Mouse (Mus musculus): ENCODE results near the gene Wnk3. TPM values are rescaled to one million over a fixed set of nuclear protein-coding genes. Genes with fewer than 3 reads are reported as not detected.

The Wnk3 gene
- not detected in 2 replicates for polyA plus RNA-seq (2012; ENCODE audit: low replicate concordance)

DNA sequence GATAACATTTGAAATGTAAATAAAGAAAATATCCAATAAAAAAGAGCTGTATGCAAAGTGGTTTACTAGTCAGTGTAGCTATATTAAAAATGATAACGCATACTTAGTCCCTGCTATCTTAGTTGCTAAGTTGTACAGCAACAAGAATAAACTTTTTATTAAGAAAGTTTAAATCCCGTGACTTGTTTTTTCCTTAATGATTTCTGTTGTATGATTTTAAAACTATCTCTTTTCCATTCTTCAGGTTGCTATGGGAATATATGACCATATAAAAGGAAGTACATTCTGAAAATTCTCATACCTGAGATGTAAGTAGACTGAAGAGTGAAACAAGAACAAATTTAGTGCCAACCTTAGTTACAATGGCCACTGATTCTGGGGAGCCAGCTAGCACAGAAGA is at the start of gene Wnk3:
Wnk3 (plus strand) TSS at position 301 of the 400 bp plus-strand sequence.

DNA sequence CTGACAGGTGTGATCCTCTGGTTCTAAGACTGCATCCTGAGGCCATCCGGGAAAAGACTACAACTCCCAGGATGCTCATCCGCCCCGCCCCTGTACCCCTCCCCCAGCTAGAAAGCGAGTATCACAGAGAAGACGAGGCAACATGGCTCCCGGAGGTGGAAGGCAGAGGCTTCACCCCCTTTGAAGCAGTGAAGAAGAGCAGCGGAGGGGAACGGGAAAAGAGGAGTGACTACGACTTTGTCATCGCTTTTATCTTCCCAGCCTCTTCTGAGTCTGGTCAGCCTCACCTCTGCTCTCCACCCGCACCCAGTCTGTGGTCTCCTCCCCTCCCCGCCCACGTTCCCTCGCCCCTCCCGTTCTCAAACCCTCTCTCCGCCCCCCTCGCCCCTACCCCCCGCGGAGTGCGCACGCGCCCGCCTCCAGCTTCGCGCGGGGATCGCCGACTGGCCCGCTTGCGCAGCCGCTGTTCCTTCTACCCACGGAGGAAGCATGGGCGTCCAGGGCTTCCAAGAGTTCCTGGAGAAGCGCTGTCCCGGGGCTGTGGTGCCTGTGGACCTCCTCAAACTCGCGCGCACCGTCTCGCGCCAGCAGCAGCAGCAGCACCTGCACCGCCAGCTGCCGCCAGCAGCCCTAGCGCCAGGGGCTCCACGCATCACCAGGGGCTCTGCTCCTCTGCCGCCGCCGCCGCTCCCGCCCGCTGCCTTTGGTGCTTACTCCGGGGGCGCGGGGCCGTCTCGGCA is 146.1 kb downstream of the Wnk3 start, which contains the start of gene Fam120c:
Fam120c (plus strand) TSS at position 415 of the 740 bp plus-strand sequence.

Other genes starting within 250 kb of the Wnk3 start
- 1.8 and 2.1 TPM in 2 replicates for gene Gnl3l, start 180.8 kb upstream of the Wnk3 start, polyA plus RNA-seq (2012; ENCODE audit: low replicate concordance)
- gene Fgd1, start 151.9 kb upstream of the Wnk3 start, polyA plus RNA-seq (2012; ENCODE audit: low replicate concordance): 0.39 TPM in 2 replicates
- 2.4 and 4.1 TPM in 2 replicates for gene Tsr2, start 101.5 kb upstream of the Wnk3 start, polyA plus RNA-seq (2012; ENCODE audit: low replicate concordance)
- 1.8 and 3.8 TPM in 2 replicates for gene Fam120c, start 146.1 kb downstream of the Wnk3 start, polyA plus RNA-seq (2012; ENCODE audit: low replicate concordance)

All from hematopoietic multipotent progenitor cell, adult 10-12 weeks (in vitro differentiated cells).